Mouse (Mus musculus) megakaryocyte progenitor cell, adult 5-6 weeks (primary cell): ENCODE results near the gene Rassf3. TPM values are rescaled to one million over a fixed set of nuclear protein-coding genes. Genes with fewer than 3 reads are reported as not detected.
A peak's percentile ranks its signal among the peaks of the same experiment; 100 is the strongest.

Experiments
- ATAC-seq: replicated peaks from 2 replicates; pipeline ENCODE4 v1.8.0; 2016; ENCODE audit warnings: mild to moderate bottlenecking, moderate TSS enrichment, inconsistent platforms; ENCODE audit not compliant: poor library complexity
- total RNA-seq, 2 experiments: library from RNA; stranded (forward) in 1 of 2; stranded (reverse) in 1 of 2; fragments of 157-497, 149-512 nt in 1 of 2; fragments of 200-1000 nt in 1 of 2; gene quantifications; 2 replicates each; pipeline versions ENCODE4 v1.2.3 to v1.2.4; 2015 to 2017

Gene Rassf3
- total RNA-seq (2015), result 23.3 and 24.7 TPM in 2 replicates
- total RNA-seq (2017), result 18.2 and 20.0 TPM in 2 replicates

GRCm38 (mm10) chr10:121476190-121476967, at the start of gene Rassf3:
Rassf3 (minus strand) TSS chr10:121476347.
- ATAC-seq, result peak; percentile 65

- ATAC-seq, result no peak
These were observed 44.9 kb upstream of the Rassf3 start for GRCm38 (mm10) chr10:121520923-121521585.

- no peak for ATAC-seq
These were observed 43.6 kb upstream of the Rassf3 start for GRCm38 (mm10) chr10:121519710-121520109.

- ATAC-seq, result peak; percentile 97
These were observed 40.0 kb upstream of the Rassf3 start for GRCm38 (mm10) chr10:121516008-121516600.

GRCm38 (mm10) chr10:121509751-121510643, 33.9 kb upstream of the Rassf3 start:
- ATAC-seq, result no peak

- no peak for ATAC-seq
These were observed 31.8 kb upstream of the Rassf3 start for GRCm38 (mm10) chr10:121507755-121508544.

- ATAC-seq, result peak; percentile 84
These were observed 30.8 kb upstream of the Rassf3 start for GRCm38 (mm10) chr10:121506731-121507583.

GRCm38 (mm10) chr10:121505929-121506328, 29.8 kb upstream of the Rassf3 start:
- ATAC-seq, result no peak

GRCm38 (mm10) chr10:121504973-121505911, 29.1 kb upstream of the Rassf3 start:
- ATAC-seq, result peak; percentile 54

- ATAC-seq, result peak; percentile 64
These were observed 25.0 kb upstream of the Rassf3 start for GRCm38 (mm10) chr10:121501160-121501559.

GRCm38 (mm10) chr10:121500034-121500433, 23.9 kb upstream of the Rassf3 start:
- ATAC-seq, result no peak

GRCm38 (mm10) chr10:121499063-121499462, 22.9 kb upstream of the Rassf3 start:
- no peak for ATAC-seq

- peak; percentile 32 for ATAC-seq
These were observed 22.3 kb upstream of the Rassf3 start for GRCm38 (mm10) chr10:121498481-121498904.

- ATAC-seq, result peak; percentile 45
These were observed 21.8 kb upstream of the Rassf3 start for GRCm38 (mm10) chr10:121497968-121498367.

- peak; percentile 18 for ATAC-seq
These were observed 20.5 kb upstream of the Rassf3 start for GRCm38 (mm10) chr10:121496616-121497015.

GRCm38 (mm10) chr10:121494163-121494425, 17.9 kb upstream of the Rassf3 start:
- no peak for ATAC-seq

GRCm38 (mm10) chr10:121493374-121494162, 17.4 kb upstream of the Rassf3 start:
- ATAC-seq, result peak; percentile 32
